Mouse (Mus musculus) lung, postnatal 10 days (tissue): ENCODE results near the gene Gimap9.

Source experiments
- DNase-seq: peaks from one replicate; pipeline ENCODE4 v3.0.0; 2021

Gene Gimap9

GRCm38 (mm10) chr6:48675931-48676859, at the start of gene Gimap9:
Gimap9 (plus strand) TSS chr6:48676129.
- DNase-seq, result peak; percentile 64

DNA sequence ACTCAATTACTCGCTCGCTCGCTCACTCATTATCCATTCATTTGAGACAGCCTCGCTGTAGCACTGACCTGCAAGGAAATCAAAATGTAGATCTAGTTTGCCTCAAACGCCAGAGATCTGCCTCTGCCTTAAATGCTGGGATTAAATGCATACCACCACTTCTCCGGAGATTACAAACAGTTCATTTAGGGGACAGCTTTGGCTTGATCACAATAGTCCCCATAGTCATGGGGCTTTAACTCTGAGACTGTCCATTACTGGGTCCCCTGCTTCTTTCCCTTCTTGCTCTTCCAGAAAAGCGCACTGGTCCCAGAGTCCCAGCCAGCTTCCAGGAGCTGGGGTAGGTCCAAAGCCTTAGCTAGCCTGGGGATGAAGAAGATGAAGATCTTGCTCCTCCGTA, 49.5 kb upstream of the Gimap9 start, which contains the start of gene AI854703:
Gene AI854703, plus strand, starts transcription at position 301 of the 400 bp plus-strand sequence.
- DNase-seq, result no peak

- DNase-seq, result peak; percentile 48
Observed at GRCm38 (mm10) chr6:48626984-48627383, 48.9 kb upstream of the Gimap9 start.

DNA sequence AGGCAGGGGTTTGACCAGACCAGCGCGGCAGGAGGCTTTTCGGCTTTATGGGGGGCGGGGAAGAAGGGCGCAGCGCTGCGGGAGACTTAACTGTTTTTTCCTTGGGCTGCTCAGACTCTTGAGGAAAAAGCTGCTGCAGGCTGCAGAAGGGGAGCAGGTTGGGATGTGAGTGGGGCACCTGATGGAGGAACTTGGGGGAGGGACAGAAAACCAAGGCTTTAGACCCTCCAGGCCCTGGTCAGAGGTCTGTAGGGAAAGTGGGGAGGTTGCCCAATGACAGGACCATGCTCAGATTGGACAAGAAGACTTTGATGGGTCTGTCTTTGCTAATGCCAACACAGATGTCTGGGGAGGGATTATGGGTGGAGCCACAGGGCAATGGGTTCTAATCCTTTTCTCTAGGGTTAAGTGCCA, 48.4 kb upstream of the Gimap9 start:
- no peak for DNase-seq

- DNase-seq, result no peak
Observed at GRCm38 (mm10) chr6:48628377-48628776, 47.6 kb upstream of the Gimap9 start.

DNA sequence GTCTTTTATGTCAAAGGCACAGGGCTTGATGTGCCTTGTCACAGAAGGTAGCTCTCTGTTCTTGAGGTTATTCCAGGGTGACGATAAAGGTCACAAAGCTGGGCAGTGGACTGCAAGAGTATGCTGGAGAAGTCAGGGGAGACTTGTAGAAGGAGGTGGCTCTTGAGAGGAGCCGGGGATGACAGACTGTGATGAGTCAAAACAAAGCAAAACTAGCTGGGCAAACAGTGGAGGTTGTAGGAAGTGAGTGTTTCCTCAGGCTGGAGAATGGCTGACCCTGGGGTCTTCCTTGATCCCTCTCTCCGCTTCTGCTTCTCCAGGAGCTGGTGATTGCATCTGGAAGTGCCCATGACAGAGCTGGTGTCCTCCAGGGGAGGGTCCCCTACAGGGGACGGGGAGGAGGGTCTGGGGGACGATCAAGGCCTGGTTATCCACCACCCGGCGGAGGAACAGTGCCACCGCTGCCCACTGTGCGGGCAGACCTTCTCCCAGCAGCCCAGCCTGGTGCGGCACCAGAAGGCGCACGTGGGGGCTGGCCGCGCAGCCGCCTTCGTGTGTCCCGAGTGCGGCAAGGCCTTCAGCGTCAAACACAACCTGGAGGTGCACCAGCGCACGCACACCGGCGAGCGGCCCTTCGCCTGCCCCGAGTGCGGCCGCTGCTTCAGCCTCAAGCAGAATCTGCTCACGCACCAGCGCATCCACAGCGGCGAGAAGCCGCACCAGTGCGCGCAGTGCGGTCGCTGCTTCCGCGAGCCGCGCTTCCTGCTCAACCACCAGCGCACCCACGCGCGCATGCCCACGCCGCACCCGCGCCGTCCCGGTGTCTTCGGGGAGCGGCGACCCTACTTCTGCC, 46.9 kb upstream of the Gimap9 start:
- DNase-seq, result no peak

GRCm38 (mm10) chr6:48629661-48630034, 46.3 kb upstream of the Gimap9 start:
- no peak for DNase-seq

DNA sequence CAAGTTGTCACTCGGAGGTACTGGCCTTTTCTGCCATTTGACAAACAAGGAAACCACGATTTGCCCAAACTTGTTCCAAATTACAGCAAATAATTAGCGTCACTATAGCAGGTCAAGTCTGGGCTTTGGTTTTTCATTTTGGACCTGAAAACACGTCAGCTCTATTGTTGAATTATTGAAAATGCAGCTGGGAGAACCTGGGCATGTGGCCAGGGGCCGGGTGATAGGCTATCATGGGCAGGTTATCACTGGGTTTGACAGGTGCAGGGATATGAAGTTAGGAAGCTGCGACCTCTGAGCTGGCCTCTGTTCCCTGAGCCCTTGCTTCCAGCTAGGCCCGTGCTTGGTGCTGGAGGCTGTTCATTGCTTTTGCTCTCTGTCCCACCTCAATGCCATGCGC, 45.1 kb upstream of the Gimap9 start:
- DNase-seq, result no peak

DNA sequence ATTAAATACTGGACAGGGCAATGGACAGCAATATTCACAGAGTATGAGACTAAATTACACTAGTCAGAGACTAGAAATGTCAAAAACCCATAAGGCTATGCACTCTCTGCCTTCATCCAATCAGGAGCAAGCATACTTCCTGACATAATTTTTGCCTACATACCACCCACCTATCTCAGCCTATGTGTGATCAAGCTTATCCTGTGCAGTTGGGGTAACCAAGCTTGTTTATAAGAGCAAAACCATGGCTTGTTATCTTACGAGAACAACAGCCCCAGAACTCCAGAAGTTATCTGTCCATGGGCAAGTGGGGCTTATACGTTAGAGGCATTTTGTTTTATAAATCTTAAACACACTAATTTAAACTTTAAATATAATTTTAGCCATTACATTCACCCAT, 40.8 kb upstream of the Gimap9 start:
- no peak for DNase-seq

DNA sequence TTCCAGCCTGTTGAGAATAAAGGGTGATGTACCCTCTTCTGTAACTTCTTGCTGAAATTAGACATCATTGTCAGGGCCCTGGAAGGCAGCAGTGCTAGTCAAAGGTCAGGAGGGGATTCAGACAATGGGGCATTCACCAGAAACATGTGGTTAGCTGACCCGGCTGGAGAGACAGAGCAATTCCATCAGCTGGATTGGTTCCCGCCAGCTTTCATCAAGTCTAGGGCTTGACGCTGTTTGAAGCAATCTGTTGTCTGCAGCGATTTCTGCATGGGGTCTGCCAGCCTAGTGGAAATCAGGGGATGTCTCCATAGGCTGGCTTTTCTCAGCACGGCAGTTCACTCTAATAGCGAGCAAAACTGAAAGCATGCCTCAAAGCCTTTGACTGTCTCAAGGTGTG, 39.4 kb upstream of the Gimap9 start:
- DNase-seq, result no peak

- no peak for DNase-seq
Observed at GRCm38 (mm10) chr6:48637811-48638500, 38.0 kb upstream of the Gimap9 start.

DNA sequence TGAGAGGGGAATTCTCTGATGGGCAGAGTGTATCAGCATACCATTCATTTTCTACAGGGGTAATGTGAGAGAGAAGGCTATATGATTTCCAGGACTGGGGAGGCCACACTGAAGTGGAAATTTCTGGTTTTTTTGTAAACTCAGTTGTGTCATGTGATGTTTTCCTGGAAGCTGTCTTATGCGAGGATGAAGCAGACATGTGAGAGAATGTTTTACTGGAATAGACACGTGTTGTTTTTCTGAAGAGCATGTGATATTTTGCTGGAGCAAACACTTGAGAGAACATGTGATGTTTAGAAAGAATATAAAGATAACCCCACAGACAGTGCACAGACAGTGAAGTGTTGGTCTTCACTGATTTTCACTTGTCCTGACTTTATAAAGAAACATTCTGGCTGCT, 37.4 kb upstream of the Gimap9 start:
- no peak for DNase-seq

DNA sequence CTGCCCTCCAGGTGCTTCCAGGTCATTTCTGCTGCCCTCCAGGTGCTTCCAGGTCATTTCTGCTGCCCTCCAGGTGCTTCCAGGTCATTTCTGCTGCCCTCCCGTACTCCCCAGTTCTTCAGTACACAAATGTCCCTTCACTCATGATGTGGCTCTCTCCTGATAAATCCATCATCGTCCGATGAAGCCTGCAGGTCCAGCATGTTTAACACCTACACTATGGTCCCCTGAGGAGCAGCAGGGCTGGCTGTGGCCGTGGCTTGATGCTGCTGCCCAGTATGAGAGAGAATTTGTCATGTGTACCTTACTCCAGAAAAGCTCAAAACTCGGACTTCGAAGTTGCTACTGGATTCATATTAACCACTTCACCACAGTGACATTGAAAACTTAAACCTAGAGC, 34.5 kb upstream of the Gimap9 start:
- DNase-seq, result no peak

- DNase-seq, result peak; percentile 67
Observed at GRCm38 (mm10) chr6:48642764-48643292, 33.1 kb upstream of the Gimap9 start.

DNA sequence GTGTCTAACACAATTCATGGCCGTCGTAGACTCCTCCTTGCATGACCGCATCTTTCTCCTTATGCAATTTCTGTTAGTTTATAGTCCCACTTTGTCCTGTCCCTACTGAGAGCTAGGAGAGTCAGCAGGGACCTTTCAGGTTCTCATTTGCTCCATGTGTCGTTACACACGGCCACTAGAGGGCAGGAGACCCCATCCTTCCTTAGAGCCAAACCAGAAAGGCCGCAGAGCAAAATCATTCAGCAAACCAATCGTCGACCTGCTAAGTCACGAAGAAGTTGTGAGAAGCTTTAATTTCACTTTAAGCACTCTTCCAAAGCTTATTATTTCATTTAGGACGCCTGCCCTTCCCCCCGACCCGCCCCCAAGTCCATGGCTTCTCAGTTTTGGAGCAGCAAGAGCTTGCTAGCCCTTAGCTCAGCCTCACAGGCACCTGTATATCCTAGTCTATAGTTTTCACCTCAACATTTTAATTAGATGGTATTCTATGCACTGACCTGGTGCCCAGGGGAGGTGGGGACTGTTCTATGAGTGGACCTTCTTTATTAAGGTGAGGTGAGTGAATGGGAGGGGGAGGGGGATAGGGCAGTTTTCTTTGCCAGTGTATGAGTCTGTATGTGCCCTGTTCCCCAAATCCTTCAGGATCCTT, 30.1 kb upstream of the Gimap9 start:
- DNase-seq, result peak; percentile 84

DNA sequence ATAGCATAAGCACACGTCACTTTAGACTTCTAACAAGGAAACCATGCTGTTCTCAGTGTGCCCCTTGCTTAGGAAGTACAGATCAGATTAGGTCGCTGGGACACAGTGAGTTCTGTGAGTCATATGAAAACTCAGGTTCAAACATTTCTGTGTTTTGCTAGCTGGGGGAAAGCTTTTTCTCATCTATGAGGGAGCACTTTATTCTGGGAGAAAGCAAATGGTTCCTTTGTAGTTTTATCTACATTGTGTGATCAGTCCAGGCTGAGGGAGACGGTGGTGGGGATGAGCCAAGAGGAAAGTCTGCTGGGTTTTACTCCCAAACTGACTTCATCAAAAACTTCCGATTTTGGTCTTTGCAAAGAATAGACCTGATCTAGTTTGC, 29.6 kb upstream of the Gimap9 start:
- no peak for DNase-seq

- DNase-seq, result peak; percentile 85
Observed at GRCm38 (mm10) chr6:48646995-48647394, 28.9 kb upstream of the Gimap9 start, which contains the start of gene Gimap8. Gimap8 (plus strand) TSS chr6:48647234.

DNA sequence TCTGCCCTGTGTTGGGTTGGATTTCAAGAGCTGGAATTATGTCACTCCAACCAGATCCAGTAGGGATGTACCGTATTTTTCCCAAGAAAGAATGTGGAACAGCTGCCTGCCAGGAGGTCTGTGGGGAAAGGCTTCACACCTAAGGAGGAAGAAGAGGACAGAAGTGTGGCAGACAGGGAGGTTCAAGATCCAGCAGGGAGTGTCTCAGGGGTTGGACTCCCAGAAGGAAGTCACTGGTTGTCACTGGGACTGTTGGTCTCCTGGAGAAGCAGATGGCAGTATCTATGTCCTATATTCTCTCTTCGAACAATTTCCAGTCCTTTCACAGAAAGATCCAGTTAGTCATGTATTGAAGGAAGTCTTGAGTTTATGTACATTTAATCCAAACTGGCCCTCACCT, 28.3 kb upstream of the Gimap9 start:
- no peak for DNase-seq

DNA sequence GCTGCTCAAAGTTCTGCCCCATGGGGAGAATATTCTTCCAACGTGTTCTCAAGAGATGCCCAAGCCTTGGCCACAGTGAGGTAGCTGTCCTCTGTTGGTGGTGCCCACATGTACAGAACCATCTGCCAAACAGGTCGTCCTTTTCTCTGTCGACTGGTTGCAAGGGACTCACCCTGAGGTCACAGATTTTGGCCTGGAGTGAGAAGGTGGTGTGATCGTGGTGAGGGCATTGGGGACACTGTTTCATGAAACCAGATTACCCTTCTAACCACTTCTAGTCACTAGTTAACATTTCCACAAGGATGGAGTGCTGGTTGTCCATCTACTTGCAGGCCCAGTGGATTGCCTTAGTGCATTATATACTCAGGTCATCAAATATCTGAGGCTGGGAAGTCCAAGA, 27.1 kb upstream of the Gimap9 start:
- DNase-seq, result no peak

DNA sequence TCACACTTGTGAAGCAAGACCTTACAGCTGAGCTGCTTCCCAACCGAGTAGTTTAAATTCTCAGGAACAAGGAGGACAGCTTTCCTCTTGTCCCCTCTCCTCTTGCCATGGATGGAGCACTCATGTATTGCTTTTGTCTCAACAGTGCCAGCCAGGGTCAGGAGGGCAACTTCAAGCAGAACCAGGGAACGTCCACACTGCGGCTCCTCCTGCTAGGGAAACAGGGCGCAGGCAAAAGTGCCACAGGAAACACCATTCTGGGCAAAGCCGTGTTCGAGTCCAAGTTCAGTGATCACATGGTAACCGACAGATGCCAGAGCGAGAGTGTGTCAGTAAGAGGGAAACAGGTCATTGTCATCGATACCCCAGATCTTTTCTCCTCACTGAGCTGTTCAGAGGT, 25.9 kb upstream of the Gimap9 start:
- DNase-seq, result no peak

DNA sequence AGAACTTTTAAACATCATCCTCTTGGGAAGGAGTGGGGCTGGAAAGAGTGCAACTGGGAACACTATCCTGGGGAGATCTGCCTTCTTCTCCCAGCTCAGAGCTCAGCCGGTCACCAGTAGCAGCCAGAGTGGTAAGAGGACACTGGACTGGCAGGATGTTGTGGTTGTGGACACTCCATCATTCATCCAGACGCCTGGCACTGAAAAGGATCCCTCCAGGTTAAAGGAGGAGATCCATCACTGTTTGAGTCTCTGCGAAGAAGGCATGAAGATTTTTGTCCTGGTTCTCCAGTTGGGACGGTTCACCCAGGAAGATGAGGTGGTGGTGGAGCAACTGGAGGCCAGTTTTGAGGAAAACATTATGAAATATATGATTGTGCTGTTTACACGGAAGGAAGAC, 17.2 kb upstream of the Gimap9 start:
- DNase-seq, result no peak

- no peak for DNase-seq
Observed at GRCm38 (mm10) chr6:48664750-48665149, 11.2 kb upstream of the Gimap9 start.
